Mouse (Mus musculus) ES-E14 (cell line): ENCODE measurements around the gene Gpd1. TPM values are rescaled to one million over a fixed set of nuclear protein-coding genes. Genes with fewer than 3 reads are reported as not detected.
A peak's percentile ranks its signal among the peaks of the same experiment; 100 is the strongest.
"Not testable (repeated sequence)": the region's sequence is repeated elsewhere in the genome, so short reads cannot be mapped to it uniquely, and the experiment has no call there.

ENCODE experiments used
- DNase-seq: peaks from one replicate; pipeline ENCODE4 v3.0.0-alpha.2; 2013; ENCODE audit warnings: low read depth, low spot score
- H3K27ac ChIP-seq: 2 replicates; pipeline ENCODE4 v1.5.1; 2012; ENCODE audit warnings: low read depth, mild to moderate bottlenecking, low read length, moderate library complexity, mixed read lengths; ENCODE audit not compliant: poor library complexity, insufficient read depth, severe bottlenecking
- H3K36me3 ChIP-seq: 2 replicates; pipeline ENCODE4 v1.6.1; 2012; ENCODE audit warnings: mild to moderate bottlenecking, low read length, moderate library complexity, mixed read lengths; ENCODE audit not compliant: control insufficient read depth, poor library complexity, insufficient read depth, severe bottlenecking
- H3K4me1 ChIP-seq, 2 experiments: fragments of 150-350 bp in 1 of 2; sonication (generic) in 1 of 2; 2 replicates each; pipeline ENCODE4 v1.6.1; 2012; ENCODE audit warnings: low read length in 2 of 2, mild to moderate bottlenecking in 1 of 2, mixed read lengths in 1 of 2; ENCODE audit not compliant: control insufficient read depth in 2 of 2, insufficient read depth in 2 of 2, poor library complexity in 1 of 2
- H3K4me3 ChIP-seq, 2 experiments: fragments of 150-350 bp in 1 of 2; sonication (generic) in 1 of 2; 2 replicates each; pipeline ENCODE4 v1.5.1; 2012; ENCODE audit warnings: low read length in 2 of 2, low read depth in 1 of 2, mild to moderate bottlenecking in 1 of 2, mixed read lengths in 1 of 2; ENCODE audit not compliant: insufficient read depth in 1 of 2, poor library complexity in 1 of 2, severe bottlenecking in 1 of 2
- H3K9ac ChIP-seq: 2 replicates; pipeline ENCODE4 v1.6.1; 2012; ENCODE audit warnings: low read depth, mild to moderate bottlenecking, low read length, mixed read lengths; ENCODE audit not compliant: poor library complexity, insufficient read depth, severe bottlenecking
- H3K9me3 ChIP-seq: fragments of 150-350 bp; sonication (generic); 2 replicates; pipeline ENCODE4 v1.6.1; 2012; ENCODE audit warnings: low read depth, mild to moderate bottlenecking, low read length; ENCODE audit not compliant: control insufficient read depth, insufficient read depth
- CHD2 ChIP-seq: IDR thresholded peaks from 2 replicates; pipeline ENCODE4 v1.6.1; 2014; ENCODE audit warnings: mild to moderate bottlenecking, low read depth, low read length, inconsistent platforms
- HCFC1 ChIP-seq: IDR thresholded peaks from 2 replicates; pipeline ENCODE4 v1.6.1; 2012; ENCODE audit warnings: low read length, inconsistent platforms, borderline replicate concordance; ENCODE audit not compliant: insufficient read depth
- MAFK ChIP-seq: IDR thresholded peaks from 2 replicates; pipeline ENCODE4 v1.6.1; 2014; ENCODE audit warnings: mild to moderate bottlenecking, low read depth, low read length, inconsistent platforms; ENCODE audit not compliant: insufficient read depth
- ZC3H11A ChIP-seq: IDR thresholded peaks from 2 replicates; pipeline ENCODE4 v1.6.1; 2012; ENCODE audit warnings: low read depth, mild to moderate bottlenecking, inconsistent platforms, low read length, borderline replicate concordance
- ZNF384 ChIP-seq: IDR thresholded peaks from 2 replicates; pipeline ENCODE4 v1.6.1; 2012; ENCODE audit warnings: low read depth, low read length, inconsistent platforms
- in situ Hi-C, 2 experiments: fragments of 600-800 bp; cut with MboI; formaldehyde crosslinking; loops; one replicate each; pipeline ENCODE4 v1.15.1; 2025; ENCODE audit warnings: low sequenced_read_pairs in 2 of 2, inconsistent platforms in 1 of 2; ENCODE audit not compliant: unreplicated experiment in 2 of 2
- total RNA-seq: library from RNA; depleted of rRNA; stranded (reverse); fragments of 300-350 nt; gene quantifications from 2 replicates; pipeline ENCODE4 v1.2.3, GENCODE M21; 2012; rRNA removed

Gene Gpd1
- total RNA-seq, 1 experiment: 0.85 TPM

GRCm38 (mm10) chr15:99772277-99772880 is 55.1 kb downstream of the Gpd1 start:
- peak; percentile 97 for DNase-seq
- Histone ChIP-seq H3K9me3 (no peaks in the 10 kb centered on the region), H3K27ac (peak overlapping the region; percentile 90), H3K4me1 (peaks cover 2% of the 10 kb centered on the region in 2 experiments; a peak in 2 of 4 replicates), H3K4me3 (peak overlapping the region; percentile 98 to 100), H3K36me3 (no peaks in the 10 kb centered on the region), H3K9ac (peak overlapping the region; percentile 97)
- no peak for TF ChIP-seq ZNF384
- no peak for TF ChIP-seq HCFC1
- TF ChIP-seq ZC3H11A: no peak
- TF ChIP-seq MAFK: no peak
- TF ChIP-seq CHD2: no peak
- in situ Hi-C loops: no loop called here

GRCm38 (mm10) chr15:99772881-99772924 is 55.4 kb downstream of the Gpd1 start, which contains the start of gene Cers5:
Gene Cers5, minus strand, starts transcription at chr15:99772885.
- H3K4me1 ChIP-seq, in situ Hi-C loops, H3K9me3 ChIP-seq, H3K36me3 ChIP-seq, DNase-seq: not testable (repeated sequence)
- H3K9ac ChIP-seq: peak within 1 kb of the TSS; percentile 97
- peak within 1 kb of the TSS; percentile 90 for H3K27ac ChIP-seq
- peak within 1 kb of the TSS; percentile 98 to 100 for H3K4me3 ChIP-seq

GRCm38 (mm10) chr15:99772925-99773324 is 55.6 kb downstream of the Gpd1 start:
- Histone ChIP-seq H3K4me1 (peaks cover 2% of the 10 kb centered on the region in 2 experiments; a peak in 2 of 4 replicates), H3K27ac (0 out of 2 replicates have a peak overlapping the region, but pooled peaks have one; percentile 2), H3K4me3 (peak overlapping the region; percentile 30 to 98), H3K9ac (no peak overlapping the region), H3K36me3 (no peaks in the 10 kb centered on the region), H3K9me3 (no peaks in the 10 kb centered on the region)
- TF ChIP-seq MAFK: no peak
- in situ Hi-C loops: no loop called here
- no peak for DNase-seq

Other genes with a start within 250 kb of the Gpd1 start
- gene Bcdin3d, start 242.8 kb upstream of the Gpd1 start, total RNA-seq: 36.1 and 47.5 TPM in 2 replicates
- gene Faim2, start 189.3 kb upstream of the Gpd1 start, total RNA-seq: 0.69 and 0.89 TPM in 2 replicates
- gene Aqp2, start 138.5 kb upstream of the Gpd1 start, total RNA-seq: not detected in 2 replicates
- 1.6 and 2.9 TPM in 2 replicates for gene Aqp5, start 126.7 kb upstream of the Gpd1 start, total RNA-seq
- 0.36 and 0.69 TPM in 2 replicates for gene Aqp6, start 116.1 kb upstream of the Gpd1 start, total RNA-seq
- 109 and 127 TPM in 2 replicates for gene Racgap1, start 65.9 kb upstream of the Gpd1 start, total RNA-seq
- 6.6 and 15.0 TPM in 2 replicates for gene Asic1, start 47.1 kb upstream of the Gpd1 start, total RNA-seq
- 62.1 and 76.3 TPM in 2 replicates for gene Smarcd1, start 15.4 kb upstream of the Gpd1 start, total RNA-seq
- 2.3 and 2.5 TPM in 2 replicates for gene Gm17349, start 12.0 kb upstream of the Gpd1 start, total RNA-seq
- 68.8 and 86.6 TPM in 2 replicates for gene Cox14, start 8.1 kb downstream of the Gpd1 start, total RNA-seq
- gene Cers5, start 55.4 kb downstream of the Gpd1 start, total RNA-seq: 107 and 126 TPM in 2 replicates
- 69.9 and 92.7 TPM in 2 replicates for gene Lima1, start 157.9 kb downstream of the Gpd1 start, total RNA-seq
- gene Fam186a, start 249.5 kb downstream of the Gpd1 start, total RNA-seq: 0.05 and 0.13 TPM in 2 replicates